Mouse (Mus musculus): ENCODE measurements around the gene Rbm8a2.
A peak's percentile ranks its signal among the peaks of the same experiment; 100 is the strongest.
"Not testable (repeated sequence)": the region's sequence is repeated elsewhere in the genome, so short reads cannot be mapped to it uniquely, and the experiment has no call there.

Rbm8a2 gene

GRCm38 (mm10) chr1:175979014-175979413, at the start of gene Rbm8a2:
Gene Rbm8a2 (minus strand): TSS chr1:175979114.
- DNase-seq (ENCODE audit: low spot score): not testable (repeated sequence)

GRCm38 (mm10) chr1:176028397-176028796, 49.5 kb upstream of the Rbm8a2 start:
- DNase-seq (ENCODE audit: low spot score): no peak

- no peak for DNase-seq (ENCODE audit: low spot score)
These were observed 45.6 kb upstream of the Rbm8a2 start for GRCm38 (mm10) chr1:176024501-176024900.

- DNase-seq (ENCODE audit: low spot score): no peak
These were observed 39.6 kb upstream of the Rbm8a2 start for GRCm38 (mm10) chr1:176018523-176018922.

- DNase-seq (ENCODE audit: low spot score): no peak
These were observed 37.2 kb upstream of the Rbm8a2 start for GRCm38 (mm10) chr1:176016076-176016475.

- DNase-seq (ENCODE audit: low spot score): no peak
These were observed 34.8 kb upstream of the Rbm8a2 start for GRCm38 (mm10) chr1:176013497-176014268.

GRCm38 (mm10) chr1:176011535-176011934, 32.6 kb upstream of the Rbm8a2 start:
- DNase-seq (ENCODE audit: low spot score): no peak

- DNase-seq (ENCODE audit: low spot score): no peak
These were observed 32.2 kb upstream of the Rbm8a2 start for GRCm38 (mm10) chr1:176011072-176011471.

GRCm38 (mm10) chr1:176008411-176008810, 29.5 kb upstream of the Rbm8a2 start:
- no peak for DNase-seq (ENCODE audit: low spot score)

- DNase-seq (ENCODE audit: low spot score): no peak
These were observed 21.7 kb upstream of the Rbm8a2 start for GRCm38 (mm10) chr1:176000599-176000998.

- no peak for DNase-seq (ENCODE audit: low spot score)
These were observed 18.2 kb upstream of the Rbm8a2 start for GRCm38 (mm10) chr1:175997076-175997651.

- DNase-seq (ENCODE audit: low spot score): no peak
These were observed 10.0 kb upstream of the Rbm8a2 start for GRCm38 (mm10) chr1:175988912-175989311.

- DNase-seq (ENCODE audit: low spot score): no peak
These were observed 9.5 kb upstream of the Rbm8a2 start for GRCm38 (mm10) chr1:175988448-175988847.

- no peak for DNase-seq (ENCODE audit: low spot score)
These were observed 8.2 kb downstream of the Rbm8a2 start for GRCm38 (mm10) chr1:175970710-175971109.

GRCm38 (mm10) chr1:175967004-175967745, 11.7 kb downstream of the Rbm8a2 start:
- DNase-seq (ENCODE audit: low spot score): no peak

- DNase-seq (ENCODE audit: low spot score): no peak
These were observed 17.1 kb downstream of the Rbm8a2 start for GRCm38 (mm10) chr1:175961786-175962185.

- DNase-seq (ENCODE audit: low spot score): no peak
These were observed 28.1 kb downstream of the Rbm8a2 start for GRCm38 (mm10) chr1:175950851-175951250.

GRCm38 (mm10) chr1:175950421-175950820, 28.5 kb downstream of the Rbm8a2 start:
- DNase-seq (ENCODE audit: low spot score): no peak

- DNase-seq (ENCODE audit: low spot score): no peak
These were observed 32.1 kb downstream of the Rbm8a2 start for GRCm38 (mm10) chr1:175946718-175947315.

- DNase-seq (ENCODE audit: low spot score): no peak
These were observed 35.7 kb downstream of the Rbm8a2 start for GRCm38 (mm10) chr1:175943168-175943567.

GRCm38 (mm10) chr1:175938731-175939130, 40.2 kb downstream of the Rbm8a2 start:
- no peak for DNase-seq (ENCODE audit: low spot score)

GRCm38 (mm10) chr1:175936282-175936737, 42.6 kb downstream of the Rbm8a2 start:
- DNase-seq (ENCODE audit: low spot score): peak; percentile 65

Data from urinary bladder, postnatal 14 days (tissue).